Mouse (Mus musculus): Measurements from ENCODE around the gene Epb41l1. TPM values are rescaled to one million over a fixed set of nuclear protein-coding genes. Genes with fewer than 3 reads are reported as not detected.
"Not testable (repeated sequence)": the region's sequence is repeated elsewhere in the genome, so short reads cannot be mapped to it uniquely, and the experiment has no call there.

Gene Epb41l1
- polyA plus RNA-seq, 1 experiment from 2014 or later: 1.1 TPM

- WGBS: 60% methylated on average over 8 of the region's 8 CpGs
- Histone ChIP-seq H3K27ac (peak overlapping the region; percentile 72; the same call in 1 of the 2 replicates), H3K4me3 (no peak overlapping the region), H3K4me1 (peaks cover 22% of the 10 kb centered on the region), H3K9me3 (replicated peaks) (no peaks in the 10 kb centered on the region), H3K27me3 (ENCODE audit: low read depth, poor library complexity, severe bottlenecking) (no peaks in the 10 kb centered on the region), H3K36me3 (no peaks in the 10 kb centered on the region)
- no peak for DNase-seq (ENCODE audit: low spot score)
These were observed 12.5 kb upstream of the Epb41l1 start for GRCm38 (mm10) chr2:156408168-156408567.

DNA sequence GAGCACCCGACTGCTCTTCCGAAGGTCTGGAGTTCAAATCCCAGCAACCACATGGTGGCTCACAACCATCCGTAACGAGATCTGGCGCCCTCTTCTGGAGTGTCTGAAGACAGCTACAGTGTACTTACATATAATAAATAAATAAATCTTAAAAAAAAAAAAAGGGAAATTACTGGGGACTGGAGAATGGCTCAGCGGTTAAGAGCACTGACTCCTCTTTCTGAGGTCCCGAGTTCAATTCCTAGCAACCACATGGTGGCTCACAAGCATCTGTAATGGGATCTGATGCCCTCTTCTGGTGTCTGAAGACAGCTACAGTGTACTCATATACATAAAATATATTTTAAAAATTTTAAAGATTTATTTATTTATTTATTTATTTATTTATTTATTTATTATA is 9.4 kb upstream of the Epb41l1 start:
- DNase-seq (ENCODE audit: low spot score); H3K4me3 ChIP-seq; H3K27ac ChIP-seq; H3K9me3 ChIP-seq (replicated peaks); H3K27me3 ChIP-seq (ENCODE audit: low read depth, poor library complexity, severe bottlenecking); H3K36me3 ChIP-seq: not testable (repeated sequence)
- 70% methylated on average over 7 of the region's 7 CpGs for WGBS
- peaks cover 38% of the 10 kb centered on the region for H3K4me1 ChIP-seq

DNA sequence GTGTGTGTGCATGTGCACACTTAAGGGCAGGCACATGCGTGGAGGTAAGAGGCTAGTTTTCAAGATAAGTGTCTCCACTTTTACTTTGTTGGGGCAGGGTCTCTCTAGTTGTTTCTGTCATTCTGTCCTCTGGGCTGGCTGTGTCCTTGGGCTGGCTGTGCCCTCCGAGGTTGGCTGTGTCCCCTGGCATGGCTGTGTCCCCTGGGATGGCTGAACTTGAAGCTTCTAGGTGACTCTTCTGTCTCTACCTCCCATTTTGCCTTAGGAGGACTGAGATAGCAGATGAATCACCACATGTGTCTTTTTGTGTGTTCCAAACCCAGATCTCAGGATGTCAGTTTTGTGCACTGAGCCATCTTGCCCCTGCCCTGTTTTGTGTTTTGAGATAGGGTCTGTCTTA is 5.7 kb upstream of the Epb41l1 start:
- no peak for DNase-seq (ENCODE audit: low spot score)
- Histone ChIP-seq H3K27ac (no peak overlapping the region), H3K9me3 (replicated peaks) (no peaks in the 10 kb centered on the region), H3K4me3 (no peak overlapping the region), H3K36me3 (no peaks in the 10 kb centered on the region), H3K27me3 (ENCODE audit: low read depth, poor library complexity, severe bottlenecking) (peaks cover 41% of the 10 kb centered on the region), H3K4me1 (peaks cover 20% of the 10 kb centered on the region)
- WGBS: 70% methylated on average over 2 of the region's 2 CpGs

- Histone ChIP-seq H3K9me3 (replicated peaks) (no peaks in the 10 kb centered on the region), H3K36me3 (no peaks in the 10 kb centered on the region), H3K27ac (no peak overlapping the region), H3K27me3 (ENCODE audit: low read depth, poor library complexity, severe bottlenecking) (peaks cover 48% of the 10 kb centered on the region), H3K4me3 (no peak overlapping the region), H3K4me1 (peaks cover 27% of the 10 kb centered on the region)
- no peak for DNase-seq (ENCODE audit: low spot score)
- WGBS: 67% methylated on average over 5 of the region's 5 CpGs
These were observed 5.0 kb upstream of the Epb41l1 start for GRCm38 (mm10) chr2:156415674-156416073.

- WGBS: 86% methylated on average over 1 of the region's 1 CpGs
These were observed 3.5 kb upstream of the Epb41l1 start for GRCm38 (mm10) chr2:156417194-156417593.

DNA sequence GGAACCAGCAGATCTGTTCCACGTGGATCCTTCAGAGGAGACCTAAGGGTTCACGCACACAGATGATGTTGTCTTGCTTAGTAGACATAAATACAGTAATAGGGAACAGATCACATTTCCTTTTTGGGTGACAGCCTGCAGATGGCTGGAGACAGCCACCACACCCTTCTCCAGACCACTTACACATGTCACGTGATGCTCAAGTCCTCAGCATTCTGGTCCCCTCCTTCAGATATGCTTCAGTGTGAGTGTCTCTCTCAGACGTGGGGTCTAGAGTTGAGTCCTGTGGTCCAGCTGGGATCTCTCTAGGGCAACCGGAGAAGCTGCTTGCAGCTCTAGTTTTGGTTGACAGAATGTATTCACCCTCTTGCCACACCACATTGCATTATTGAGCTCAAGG is 2.2 kb upstream of the Epb41l1 start:
- H3K27ac ChIP-seq: no peak overlapping the region
- H3K36me3 ChIP-seq: no peaks in the 10 kb centered on the region
- no peak for DNase-seq (ENCODE audit: low spot score)
- WGBS: 85% methylated on average over 5 of the region's 5 CpGs
- H3K9me3 ChIP-seq (replicated peaks): no peaks in the 10 kb centered on the region
- peaks cover 41% of the 10 kb centered on the region for H3K4me1 ChIP-seq
- no peak overlapping the region for H3K4me3 ChIP-seq
- peaks cover 76% of the 10 kb centered on the region for H3K27me3 ChIP-seq (ENCODE audit: low read depth, poor library complexity, severe bottlenecking)

More at GRCm38 (mm10) chr2:156417194-156417593, 3.5 kb upstream of the Epb41l1 start:
- no peak for DNase-seq (ENCODE audit: low spot score)
- no peak overlapping the region for H3K27ac ChIP-seq
- H3K4me1 ChIP-seq: peaks cover 41% of the 10 kb centered on the region
- H3K4me3 ChIP-seq: no peak overlapping the region
- peaks cover 63% of the 10 kb centered on the region for H3K27me3 ChIP-seq (ENCODE audit: low read depth, poor library complexity, severe bottlenecking)
- no peaks in the 10 kb centered on the region for H3K9me3 ChIP-seq (replicated peaks)
- no peaks in the 10 kb centered on the region for H3K36me3 ChIP-seq

DNA sequence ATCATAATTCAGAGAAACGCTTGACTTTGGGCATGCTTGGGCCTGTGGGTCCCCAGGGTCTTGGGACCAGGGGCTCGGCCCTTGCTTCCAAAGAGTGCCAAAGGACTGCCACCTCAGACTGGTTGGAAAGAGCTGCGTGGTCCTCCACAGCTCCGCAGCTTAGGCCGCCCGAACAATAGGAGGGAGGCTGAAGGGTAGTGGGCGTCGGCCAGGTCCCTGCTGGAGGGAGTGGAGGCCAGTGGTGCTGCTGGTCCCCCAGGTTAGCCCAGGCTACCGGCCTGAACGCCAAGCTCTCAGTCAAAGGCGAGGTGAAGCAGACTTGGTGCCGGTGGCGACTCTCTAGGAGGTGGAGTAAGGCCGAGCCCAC is 399 bp upstream of the Epb41l1 start:
- peak overlapping the region; percentile 84 for H3K27ac ChIP-seq
- peaks cover 28% of the 10 kb centered on the region for H3K4me1 ChIP-seq
- peak overlapping the region; percentile 66 for H3K4me3 ChIP-seq
- no peaks in the 10 kb centered on the region for H3K9me3 ChIP-seq (replicated peaks)
- no peaks in the 10 kb centered on the region for H3K36me3 ChIP-seq
- H3K27me3 ChIP-seq (ENCODE audit: low read depth, poor library complexity, severe bottlenecking): peaks cover 94% of the 10 kb centered on the region
- 10% methylated on average over 14 of the region's 14 CpGs for WGBS
- DNase-seq (ENCODE audit: low spot score): no peak

GRCm38 (mm10) chr2:156421381-156422110 is 837 bp downstream of the Epb41l1 start:
- Histone ChIP-seq H3K27me3 (ENCODE audit: low read depth, poor library complexity, severe bottlenecking) (peaks cover 94% of the 10 kb centered on the region), H3K9me3 (replicated peaks) (no peaks in the 10 kb centered on the region), H3K27ac (peak overlapping the region; percentile 84), H3K36me3 (no peaks in the 10 kb centered on the region), H3K4me3 (peak overlapping the region; percentile 66), H3K4me1 (peaks cover 21% of the 10 kb centered on the region)
- peak; percentile 55 for DNase-seq (ENCODE audit: low spot score)
- WGBS: under 1% methylated on average over 36 of the region's 36 CpGs

- 8% methylated on average over 8 of the region's 8 CpGs for WGBS
- Histone ChIP-seq H3K4me3 (no peak overlapping the region), H3K27ac (no peak overlapping the region), H3K36me3 (no peaks in the 10 kb centered on the region), H3K9me3 (replicated peaks) (no peaks in the 10 kb centered on the region), H3K27me3 (ENCODE audit: low read depth, poor library complexity, severe bottlenecking) (peaks cover 84% of the 10 kb centered on the region), H3K4me1 (peaks cover 20% of the 10 kb centered on the region)
- no peak for DNase-seq (ENCODE audit: low spot score)
These were observed 1.9 kb downstream of the Epb41l1 start for GRCm38 (mm10) chr2:156422631-156423030.

DNA sequence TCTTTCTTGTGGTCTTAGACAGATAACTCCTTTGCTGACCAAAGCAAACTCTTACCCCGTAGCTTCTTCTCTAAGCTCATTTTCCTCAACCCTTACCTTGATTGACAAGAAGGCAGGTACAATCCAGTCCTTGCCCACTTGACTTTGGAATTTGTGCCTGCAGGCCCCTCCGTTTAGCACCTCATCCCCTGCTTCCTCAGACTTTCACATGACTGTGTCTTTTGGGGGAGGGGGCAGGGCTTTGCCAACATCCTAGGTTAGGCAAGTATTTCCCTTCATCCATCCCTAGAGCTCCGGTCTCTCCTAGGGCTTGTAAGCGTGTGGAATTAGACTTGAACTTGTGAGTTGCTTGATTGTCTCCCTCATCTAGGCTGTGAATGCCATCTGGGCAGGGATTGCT is 3.0 kb downstream of the Epb41l1 start:
- H3K4me3 ChIP-seq: no peak overlapping the region
- no peaks in the 10 kb centered on the region for H3K36me3 ChIP-seq
- H3K4me1 ChIP-seq: peaks cover 20% of the 10 kb centered on the region
- WGBS: 79% methylated on average over 4 of the region's 4 CpGs
- no peaks in the 10 kb centered on the region for H3K9me3 ChIP-seq (replicated peaks)
- no peak for DNase-seq (ENCODE audit: low spot score)
- peaks cover 74% of the 10 kb centered on the region for H3K27me3 ChIP-seq (ENCODE audit: low read depth, poor library complexity, severe bottlenecking)
- no peak overlapping the region for H3K27ac ChIP-seq

DNA sequence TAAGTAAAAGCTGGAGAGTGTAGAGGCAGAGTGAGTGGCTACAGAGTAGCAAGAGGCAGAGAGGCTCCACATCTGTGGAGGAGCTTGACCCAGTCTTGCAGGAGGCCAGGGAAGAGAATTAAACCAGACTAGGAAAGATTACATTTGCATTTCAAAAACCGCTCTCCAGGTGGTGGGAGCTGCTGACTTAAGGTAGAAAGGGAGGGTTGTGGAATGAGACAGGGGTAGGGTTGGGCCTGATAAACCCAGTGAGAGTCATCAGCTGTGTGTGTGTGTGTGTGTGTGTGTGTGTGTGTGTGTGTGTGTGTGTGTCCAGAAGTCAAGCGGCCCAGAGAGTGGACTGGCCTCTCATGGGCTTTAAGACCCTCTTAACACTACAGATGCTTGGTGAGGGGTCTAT is 4.9 kb downstream of the Epb41l1 start:
- Histone ChIP-seq H3K4me3 (no peak overlapping the region), H3K4me1 (peaks cover 23% of the 10 kb centered on the region), H3K36me3 (no peaks in the 10 kb centered on the region), H3K9me3 (replicated peaks) (no peaks in the 10 kb centered on the region), H3K27ac (no peak overlapping the region), H3K27me3 (ENCODE audit: low read depth, poor library complexity, severe bottlenecking) (peaks cover 60% of the 10 kb centered on the region)
- 50% methylated on average over 2 of the region's 2 CpGs for WGBS
- no peak for DNase-seq (ENCODE audit: low spot score)

GRCm38 (mm10) chr2:156426151-156426550 is 5.4 kb downstream of the Epb41l1 start:
- peaks cover 18% of the 10 kb centered on the region for H3K4me1 ChIP-seq
- 63% methylated on average over 4 of the region's 4 CpGs for WGBS

DNA sequence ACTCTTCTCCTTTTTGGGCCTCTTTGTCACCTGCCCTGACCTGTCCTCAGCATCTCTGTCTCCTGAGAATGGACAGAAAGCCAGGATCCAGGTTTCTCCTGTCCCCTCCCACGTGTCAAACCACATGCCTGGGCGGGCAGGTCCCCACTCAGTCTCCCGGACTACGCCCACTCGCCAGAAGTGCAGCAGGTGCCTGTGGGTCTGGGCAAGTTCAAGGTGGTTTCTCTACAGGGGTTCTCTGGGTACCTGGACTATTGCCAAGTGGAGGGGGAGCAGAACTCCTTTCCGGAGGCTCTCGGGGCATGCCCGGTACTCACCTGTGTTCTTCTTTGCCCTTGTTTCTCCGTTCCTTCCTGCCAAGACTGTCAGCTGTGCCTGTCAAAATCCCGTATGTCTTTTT is 9.1 kb downstream of the Epb41l1 start:
- Histone ChIP-seq H3K27me3 (ENCODE audit: low read depth, poor library complexity, severe bottlenecking) (peaks cover 18% of the 10 kb centered on the region; the same call in 1 of the 2 replicates), H3K4me1 (peaks cover 25% of the 10 kb centered on the region), H3K27ac (no peak overlapping the region), H3K36me3 (no peaks in the 10 kb centered on the region), H3K9me3 (replicated peaks) (no peaks in the 10 kb centered on the region), H3K4me3 (no peak overlapping the region)
- DNase-seq (ENCODE audit: low spot score): no peak
- 81% methylated on average over 10 of the region's 10 CpGs for whole genome bisulfite sequencing

More at GRCm38 (mm10) chr2:156426151-156426550, 5.4 kb downstream of the Epb41l1 start:
- H3K4me3 ChIP-seq: no peak overlapping the region
- no peaks in the 10 kb centered on the region for H3K36me3 ChIP-seq
- H3K27ac ChIP-seq: no peak overlapping the region
- no peak for DNase-seq (ENCODE audit: low spot score)
- peaks cover 54% of the 10 kb centered on the region for H3K27me3 ChIP-seq (ENCODE audit: low read depth, poor library complexity, severe bottlenecking)
- no peaks in the 10 kb centered on the region for H3K9me3 ChIP-seq (replicated peaks)

DNA sequence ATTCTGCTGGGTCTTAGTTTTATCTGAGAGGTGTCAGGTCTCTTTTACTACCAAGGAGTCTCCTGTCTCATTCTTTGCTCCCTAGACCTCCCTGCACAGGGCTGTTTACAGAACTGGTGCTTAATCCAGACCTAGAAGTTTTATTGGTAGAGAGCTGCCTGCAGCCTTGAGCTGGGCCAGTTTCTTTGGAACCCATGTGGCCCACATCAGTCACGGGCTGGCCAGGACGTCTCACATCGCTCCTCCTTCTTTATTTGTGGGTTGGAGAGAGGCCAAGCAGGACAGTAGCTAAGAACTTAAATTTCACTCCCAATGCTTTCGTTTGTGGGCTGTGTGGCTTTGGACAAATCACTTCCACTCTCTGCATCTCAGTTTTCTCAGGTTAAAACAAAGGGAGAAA is 9.6 kb downstream of the Epb41l1 start:
- DNase-seq (ENCODE audit: low spot score): no peak
- 42% methylated on average over 4 of the region's 4 CpGs for WGBS
- H3K27me3 ChIP-seq (ENCODE audit: low read depth, poor library complexity, severe bottlenecking): peaks cover 13% of the 10 kb centered on the region; the same call in 1 of the 2 replicates
- no peaks in the 10 kb centered on the region for H3K36me3 ChIP-seq
- H3K27ac ChIP-seq: no peak overlapping the region
- no peaks in the 10 kb centered on the region for H3K9me3 ChIP-seq (replicated peaks)
- H3K4me3 ChIP-seq: no peak overlapping the region
- H3K4me1 ChIP-seq: peaks cover 25% of the 10 kb centered on the region

All from limb, embryonic 10.5 days (tissue).